Mouse (Mus musculus) kidney, adult 2 months (tissue): ENCODE data around the gene Rnf150.

Experiments used
- CTCF ChIP-seq: fragments of 200-500 bp; conservative IDR thresholded peaks from 2 replicates; pipeline ENCODE4 v1.5.1; 2011; ENCODE audit warnings: low read depth, mild to moderate bottlenecking, control low read depth, low read length, moderate library complexity, mixed read lengths; ENCODE audit not compliant: insufficient read depth, insufficient read length
- POLR2A ChIP-seq: fragments of 200-500 bp; IDR thresholded peaks from one replicate; pipeline ENCODE4 v1.6.1; 2011; ENCODE audit warnings: low read depth, low read length, control low read depth

- TF ChIP-seq POLR2A (no peak), CTCF (no peak)
Observed at GRCm38 (mm10) chr8:83003187-83003586, 140.0 kb downstream of the Rnf150 start.
